Mouse (Mus musculus) heart, embryonic 16.5 days (tissue): ENCODE measurements around the gene Nell1. TPM values are rescaled to one million over a fixed set of nuclear protein-coding genes. Genes with fewer than 3 reads are reported as not detected.

Experiments used
- ATAC-seq: fragments of 200-750 bp; cut with Nextera tagmentation; replicated peaks from 2 replicates; pipeline ENCODE4 v1.8.0; 2017; ENCODE audit warnings: moderate number of reproducible peaks; ENCODE audit not compliant: insufficient read depth, low FRiP score; ENCODE audit errors: extremely low read depth
- H3K27ac ChIP-seq: fragments of 300-500 bp; sonication (generic); 2 replicates; pipeline ENCODE4 v1.5.1; 2014; ENCODE audit warnings: mild to moderate bottlenecking, low read length, control low read depth, moderate library complexity
- H3K27me3 ChIP-seq: fragments of 300-500 bp; sonication (generic); 2 replicates; pipeline ENCODE4 v1.6.1; 2014; ENCODE audit warnings: low read length, mixed read lengths; ENCODE audit not compliant: control insufficient read depth, insufficient read depth
- H3K36me3 ChIP-seq: fragments of 300-500 bp; sonication (generic); 2 replicates; pipeline ENCODE4 v1.6.1; 2014; ENCODE audit not compliant: control insufficient read depth, insufficient read depth
- H3K4me1 ChIP-seq: fragments of 300-500 bp; sonication (generic); 2 replicates; pipeline ENCODE4 v1.6.1; 2014; ENCODE audit warnings: low read length, mixed read lengths; ENCODE audit not compliant: control insufficient read depth, insufficient read depth
- H3K4me2 ChIP-seq: fragments of 300-500 bp; sonication (generic); 2 replicates; pipeline ENCODE4 v1.6.1; 2014; ENCODE audit warnings: low read depth, mild to moderate bottlenecking, control low read depth, low read length
- H3K4me3 ChIP-seq: fragments of 300-500 bp; sonication (generic); 2 replicates; pipeline ENCODE4 v1.5.1; 2014; ENCODE audit warnings: mild to moderate bottlenecking, control low read depth, low read length
- H3K9ac ChIP-seq: fragments of 300-500 bp; sonication (generic); 2 replicates; pipeline ENCODE4 v1.6.1; 2014; ENCODE audit warnings: low read length, control low read depth
- H3K9me3 ChIP-seq: fragments of 300-500 bp; sonication (generic); replicated peaks from 2 replicates; pipeline ENCODE4 v1.6.1; 2016; ENCODE audit warnings: low read length; ENCODE audit not compliant: control insufficient read depth
- WGBS: fragments of 180-500 bp; shearing (Covaris S2); extraction: QIAGEN DNeasy Blood & Tissue Kit; methylation state at CpG from one replicate; pipeline ENCODE4 v1.1.7; 2014; 5-methylcytosine and 5-hydroxymethylcytosine counted together
- polyA plus RNA-seq: library from polyadenylated mRNA; unstranded; fragments of >200 nt; fragmentation: Nextera tagmentation; extraction: Ambion mirVana; gene quantifications from 2 replicates; pipeline ENCODE4 v1.2.1, GENCODE M21; 2015

Gene Nell1
- polyA plus RNA-seq, 1 experiment from 2014 or later = 0.64 TPM

- no peak overlapping the region for H3K4me2 ChIP-seq
- H3K27me3 ChIP-seq = no peaks in the 10 kb centered on the region
- no peaks in the 10 kb centered on the region for H3K9me3 ChIP-seq
- 86% methylated on average over 1 of the region's 1 CpGs for whole genome bisulfite sequencing
- no peaks in the 10 kb centered on the region for H3K36me3 ChIP-seq
- H3K4me3 ChIP-seq = no peak overlapping the region
- H3K9ac ChIP-seq = no peak overlapping the region
- H3K4me1 ChIP-seq = no peaks in the 10 kb centered on the region
- ATAC-seq = no peak
- no peak overlapping the region for H3K27ac ChIP-seq
Observed at GRCm38 (mm10) chr7:50422422-50423195, 447.9 kb downstream of the Nell1 start.

- Histone ChIP-seq H3K4me2 (no peak overlapping the region), H3K9ac (no peak overlapping the region), H3K9me3 (no peaks in the 10 kb centered on the region), H3K27me3 (no peaks in the 10 kb centered on the region), H3K36me3 (no peaks in the 10 kb centered on the region), H3K4me1 (no peaks in the 10 kb centered on the region), H3K27ac (no peak overlapping the region), H3K4me3 (no peak overlapping the region)
- ATAC-seq = no peak
- 77% methylated on average over 5 of the region's 5 CpGs for WGBS
Observed at GRCm38 (mm10) chr7:50429725-50430124, 455.1 kb downstream of the Nell1 start.

GRCm38 (mm10) chr7:50441237-50441636 is 466.6 kb downstream of the Nell1 start:
- Histone ChIP-seq H3K4me3 (no peak overlapping the region), H3K36me3 (no peaks in the 10 kb centered on the region), H3K9me3 (no peaks in the 10 kb centered on the region), H3K9ac (no peak overlapping the region), H3K4me2 (no peak overlapping the region), H3K27me3 (no peaks in the 10 kb centered on the region), H3K4me1 (no peaks in the 10 kb centered on the region), H3K27ac (no peak overlapping the region)
- no peak for ATAC-seq

- no peak overlapping the region for H3K9ac ChIP-seq
- WGBS = 80% methylated on average over 4 of the region's 4 CpGs
- no peak overlapping the region for H3K27ac ChIP-seq
- no peaks in the 10 kb centered on the region for H3K4me1 ChIP-seq
- H3K27me3 ChIP-seq = no peaks in the 10 kb centered on the region
- H3K36me3 ChIP-seq = no peaks in the 10 kb centered on the region
- H3K4me3 ChIP-seq = no peak overlapping the region
- no peak overlapping the region for H3K4me2 ChIP-seq
- ATAC-seq = no peak
- no peaks in the 10 kb centered on the region for H3K9me3 ChIP-seq
Observed at GRCm38 (mm10) chr7:50447316-50447715, 472.7 kb downstream of the Nell1 start.

- ATAC-seq = no peak
- WGBS = 87% methylated on average over 6 of the region's 6 CpGs
- no peak overlapping the region for H3K4me2 ChIP-seq
- no peaks in the 10 kb centered on the region for H3K4me1 ChIP-seq
- no peak overlapping the region for H3K4me3 ChIP-seq
- H3K9ac ChIP-seq = no peak overlapping the region
- no peaks in the 10 kb centered on the region for H3K9me3 ChIP-seq
- H3K27ac ChIP-seq = no peak overlapping the region
- H3K36me3 ChIP-seq = no peaks in the 10 kb centered on the region
- H3K27me3 ChIP-seq = no peaks in the 10 kb centered on the region
Observed at GRCm38 (mm10) chr7:50467742-50468141, 493.1 kb downstream of the Nell1 start.

GRCm38 (mm10) chr7:50470555-50470954 is 495.9 kb downstream of the Nell1 start:
- Histone ChIP-seq H3K27ac (no peak overlapping the region), H3K4me1 (no peaks in the 10 kb centered on the region), H3K27me3 (no peaks in the 10 kb centered on the region), H3K9ac (no peak overlapping the region), H3K36me3 (no peaks in the 10 kb centered on the region), H3K4me2 (no peak overlapping the region), H3K9me3 (no peaks in the 10 kb centered on the region), H3K4me3 (no peak overlapping the region)
- 83% methylated on average over 3 of the region's 3 CpGs for WGBS
- no peak for ATAC-seq

- Histone ChIP-seq H3K4me2 (no peak overlapping the region), H3K9ac (no peak overlapping the region), H3K4me3 (no peak overlapping the region), H3K9me3 (no peaks in the 10 kb centered on the region), H3K36me3 (no peaks in the 10 kb centered on the region), H3K27me3 (no peaks in the 10 kb centered on the region), H3K27ac (no peak overlapping the region), H3K4me1 (no peaks in the 10 kb centered on the region)
- ATAC-seq = no peak
- 46% methylated on average over 4 of the region's 4 CpGs for WGBS
Observed at GRCm38 (mm10) chr7:50482011-50482410, 507.3 kb downstream of the Nell1 start.

GRCm38 (mm10) chr7:50485304-50485703 is 510.6 kb downstream of the Nell1 start:
- Histone ChIP-seq H3K36me3 (no peaks in the 10 kb centered on the region), H3K4me2 (no peak overlapping the region), H3K27ac (no peak overlapping the region), H3K9me3 (no peaks in the 10 kb centered on the region), H3K4me3 (no peak overlapping the region), H3K9ac (no peak overlapping the region), H3K27me3 (no peaks in the 10 kb centered on the region), H3K4me1 (no peaks in the 10 kb centered on the region)
- ATAC-seq = no peak
- 13% methylated on average over 1 of the region's 1 CpGs for WGBS

- no peaks in the 10 kb centered on the region for H3K9me3 ChIP-seq
- WGBS = 59% methylated on average over 4 of the region's 4 CpGs
- no peak overlapping the region for H3K4me2 ChIP-seq
- ATAC-seq = no peak
- no peaks in the 10 kb centered on the region for H3K27me3 ChIP-seq
- H3K27ac ChIP-seq = no peak overlapping the region
- H3K9ac ChIP-seq = no peak overlapping the region
- H3K4me3 ChIP-seq = no peak overlapping the region
- H3K4me1 ChIP-seq = no peaks in the 10 kb centered on the region
- H3K36me3 ChIP-seq = no peaks in the 10 kb centered on the region
Observed at GRCm38 (mm10) chr7:50486884-50487420, 512.3 kb downstream of the Nell1 start.
